Mouse (Mus musculus) midbrain, postnatal 0 days (tissue): ENCODE data around the gene Fen1. TPM values are rescaled to one million over a fixed set of nuclear protein-coding genes. Genes with fewer than 3 reads are reported as not detected.

Source experiments
- ATAC-seq: fragments of 200-750 bp; cut with Nextera tagmentation; 2 replicates; pipeline ENCODE4 v1.8.0; 2017; ENCODE audit warnings: moderate number of reproducible peaks, mild to moderate bottlenecking, moderate TSS enrichment, moderate library complexity; ENCODE audit not compliant: low FRiP score
- DNase-seq: peaks from one replicate; pipeline ENCODE4 v3.0.0-alpha.2; 2015; ENCODE audit warnings: low spot score
- H3K27ac ChIP-seq: fragments of 300-500 bp; sonication (generic); 2 replicates; pipeline ENCODE4 v1.5.1; 2014; ENCODE audit warnings: low read depth, mild to moderate bottlenecking, low read length, mixed read lengths
- H3K27me3 ChIP-seq: fragments of 300-500 bp; sonication (generic); 2 replicates; pipeline ENCODE4 v1.6.1; 2014; ENCODE audit warnings: low read length, control low read depth, mixed read lengths; ENCODE audit not compliant: insufficient read depth
- H3K36me3 ChIP-seq: fragments of 300-500 bp; sonication (generic); 2 replicates; pipeline ENCODE4 v1.6.1; 2014; ENCODE audit warnings: low read length, control low read depth, mixed read lengths; ENCODE audit not compliant: insufficient read depth
- H3K4me1 ChIP-seq: fragments of 300-500 bp; sonication (generic); 2 replicates; pipeline ENCODE4 v1.6.1; 2014; ENCODE audit warnings: mild to moderate bottlenecking, control low read depth, antibody characterized with exemption, low read length, mixed read lengths; ENCODE audit not compliant: insufficient read depth
- H3K4me2 ChIP-seq: fragments of 300-500 bp; sonication (generic); 2 replicates; pipeline ENCODE4 v1.6.1; 2014; ENCODE audit warnings: low read depth, mild to moderate bottlenecking, low read length, mixed read lengths; ENCODE audit not compliant: poor library complexity, severe bottlenecking
- H3K4me3 ChIP-seq: fragments of 300-500 bp; sonication (generic); 2 replicates; pipeline ENCODE4 v1.5.1; 2014; ENCODE audit warnings: low read depth, mild to moderate bottlenecking, low read length, moderate library complexity
- H3K9ac ChIP-seq: fragments of 300-500 bp; sonication (generic); replicated peaks from 2 replicates; pipeline ENCODE4 v1.6.1; 2014; ENCODE audit warnings: mild to moderate bottlenecking, low read length, moderate library complexity, mixed read lengths; ENCODE audit not compliant: poor library complexity, severe bottlenecking
- H3K9me3 ChIP-seq: fragments of 300-500 bp; sonication (generic); 2 replicates; pipeline ENCODE4 v1.6.1; 2016; ENCODE audit warnings: low read length, control low read depth
- CTCF ChIP-seq: IDR thresholded peaks from 2 replicates; pipeline ENCODE4 v1.5.1; 2016; ENCODE audit warnings: antibody characterized with exemption, mild to moderate bottlenecking
- WGBS: fragments of 180-500 bp; shearing (Covaris S2); extraction: QIAGEN DNeasy Blood & Tissue Kit; methylation state at CpG from one replicate; pipeline ENCODE4 v1.1.7; 2014; 5-methylcytosine and 5-hydroxymethylcytosine counted together
- polyA plus RNA-seq: library from polyadenylated mRNA; unstranded; fragments of >200 nt; fragmentation: Nextera tagmentation; extraction: Ambion mirVana; gene quantifications from 2 replicates; pipeline ENCODE4 v1.2.1, GENCODE M21; 2015
- total RNA-seq: library from RNA; depleted of rRNA; stranded (reverse); fragments of >200 nt; gene quantifications from 2 replicates; pipeline ENCODE4 v1.2.3, GENCODE M21; 2014

Fen1 gene
- total and polyA plus RNA-seq, 2 experiments from 2014 or later: 19.8 to 20.5 TPM

DNA sequence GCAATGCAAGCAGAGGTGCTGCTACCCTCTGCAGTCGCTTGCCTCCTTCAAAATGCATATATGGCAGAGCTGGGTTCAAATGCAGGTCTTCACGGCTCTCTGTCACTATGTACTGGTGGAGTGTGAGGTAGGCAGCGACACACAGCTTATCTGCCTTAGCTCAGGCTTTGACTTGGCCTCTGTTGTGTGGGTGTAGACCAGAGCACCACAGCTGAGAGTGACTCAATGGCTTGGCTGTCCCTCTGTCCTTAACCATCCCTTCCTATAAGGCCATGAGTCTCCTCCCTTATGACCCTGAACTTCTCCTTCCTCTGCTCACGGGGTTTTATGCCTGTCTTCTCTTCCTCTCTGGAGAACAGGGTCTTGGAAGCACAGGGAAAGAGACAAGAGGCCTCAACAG, 6.9 kb upstream of the Fen1 start:
- Histone ChIP-seq H3K36me3 (peaks cover 44% of the 10 kb centered on the region), H3K9me3 (no peaks in the 10 kb centered on the region), H3K4me3 (no peak overlapping the region), H3K27me3 (no peaks in the 10 kb centered on the region), H3K27ac (no peak overlapping the region), H3K4me1 (no peaks in the 10 kb centered on the region), H3K4me2 (no peak overlapping the region), H3K9ac (no peak overlapping the region)
- DNase-seq (no peak), ATAC-seq (no peak)
- WGBS: 89% methylated on average over 4 of the region's 4 CpGs
- no peak for TF ChIP-seq CTCF

DNA sequence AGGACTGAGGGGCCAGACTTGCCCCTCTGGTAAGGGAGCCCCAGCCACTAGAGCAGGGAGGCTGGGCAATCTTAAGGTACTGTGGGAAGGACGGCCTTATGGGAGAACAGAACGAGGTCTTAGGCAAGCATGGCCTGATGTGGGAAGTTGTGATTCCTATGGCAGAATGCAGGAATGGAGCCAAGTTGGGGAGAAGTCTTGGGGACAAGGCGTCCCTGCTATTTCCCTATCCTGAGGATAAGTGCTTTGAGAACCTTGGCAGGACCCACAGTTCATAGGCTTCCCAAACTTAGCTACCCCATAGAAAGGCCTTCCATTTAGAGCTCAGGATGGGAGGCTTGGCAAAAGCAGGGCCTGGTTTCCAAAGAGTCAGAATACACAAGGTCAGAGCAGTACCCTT, 4.9 kb upstream of the Fen1 start:
- Histone ChIP-seq H3K4me2 (no peak overlapping the region), H3K9me3 (no peaks in the 10 kb centered on the region), H3K4me1 (peaks cover 7% of the 10 kb centered on the region; the same call in 1 of the 2 replicates), H3K4me3 (no peak overlapping the region), H3K36me3 (peaks cover 44% of the 10 kb centered on the region), H3K27ac (no peak overlapping the region), H3K9ac (no peak overlapping the region), H3K27me3 (no peaks in the 10 kb centered on the region)
- 89% methylated on average over 3 of the region's 3 CpGs for whole genome bisulfite sequencing
- no peak for DNase-seq
- no peak for TF ChIP-seq CTCF
- ATAC-seq: no peak

DNA sequence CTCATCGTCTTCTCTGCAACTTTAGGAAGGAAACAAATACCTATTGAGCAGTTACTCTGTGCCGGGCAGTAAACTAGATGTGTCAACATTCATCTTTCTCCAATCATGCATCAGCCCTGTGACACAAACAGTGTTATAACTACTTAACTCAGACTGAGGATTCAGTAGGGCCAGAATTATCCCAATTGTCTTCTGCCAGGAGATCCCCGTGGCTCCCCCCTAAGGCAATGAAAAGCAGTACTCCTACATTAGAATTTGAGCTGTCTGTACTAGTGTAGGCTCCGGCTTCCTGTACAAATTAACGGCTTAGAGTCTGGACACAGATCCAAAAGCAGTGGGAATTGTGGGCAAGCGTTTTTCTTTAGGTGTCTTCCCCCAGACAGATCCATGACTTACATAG, 1.1 kb upstream of the Fen1 start:
- Histone ChIP-seq H3K36me3 (peaks cover 38% of the 10 kb centered on the region), H3K9ac (no peak overlapping the region; the same call in 1 of the 2 replicates), H3K27me3 (no peaks in the 10 kb centered on the region), H3K9me3 (no peaks in the 10 kb centered on the region), H3K4me3 (peak overlapping the region; percentile 80; the same call in 1 of the 2 replicates), H3K4me1 (peaks cover 10% of the 10 kb centered on the region; the same call in 1 of the 2 replicates), H3K27ac (no peak overlapping the region), H3K4me2 (peak overlapping the region; percentile 85)
- ATAC-seq: no peak
- WGBS: 70% methylated on average over 6 of the region's 6 CpGs
- TF ChIP-seq CTCF: no peak
- DNase-seq: no peak

DNA sequence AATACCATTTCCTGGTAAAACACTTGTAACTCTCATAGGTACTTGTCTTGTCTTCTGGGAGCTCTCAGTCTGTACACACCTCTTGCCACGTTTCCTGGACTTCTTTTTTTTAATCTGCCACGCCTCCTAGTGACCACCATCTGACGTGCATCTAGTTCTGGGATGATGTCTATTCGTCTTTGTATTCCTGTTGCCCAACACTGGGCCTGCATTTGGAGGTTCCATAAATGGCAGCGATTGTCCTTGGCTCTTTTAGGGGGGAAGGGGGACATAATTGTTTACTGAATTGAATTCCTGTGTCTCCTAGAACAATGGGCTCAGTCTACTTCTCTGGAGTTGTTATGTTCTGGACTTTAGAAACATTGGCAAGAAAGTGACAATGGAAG, 640 bp upstream of the Fen1 start:
- H3K9me3 ChIP-seq: no peaks in the 10 kb centered on the region
- peaks cover 38% of the 10 kb centered on the region for H3K36me3 ChIP-seq
- ATAC-seq: peak; percentile 59
- peaks cover 10% of the 10 kb centered on the region; the same call in 1 of the 2 replicates for H3K4me1 ChIP-seq
- peak; percentile 62 for DNase-seq
- 3% methylated on average over 5 of the region's 5 CpGs for WGBS
- peak overlapping the region; percentile 70 for H3K9ac ChIP-seq
- TF ChIP-seq CTCF: peak; percentile 64
- H3K27ac ChIP-seq: peak overlapping the region; percentile 71
- H3K4me2 ChIP-seq: peak overlapping the region; percentile 85
- peak overlapping the region; percentile 80 for H3K4me3 ChIP-seq
- H3K27me3 ChIP-seq: no peaks in the 10 kb centered on the region

DNA sequence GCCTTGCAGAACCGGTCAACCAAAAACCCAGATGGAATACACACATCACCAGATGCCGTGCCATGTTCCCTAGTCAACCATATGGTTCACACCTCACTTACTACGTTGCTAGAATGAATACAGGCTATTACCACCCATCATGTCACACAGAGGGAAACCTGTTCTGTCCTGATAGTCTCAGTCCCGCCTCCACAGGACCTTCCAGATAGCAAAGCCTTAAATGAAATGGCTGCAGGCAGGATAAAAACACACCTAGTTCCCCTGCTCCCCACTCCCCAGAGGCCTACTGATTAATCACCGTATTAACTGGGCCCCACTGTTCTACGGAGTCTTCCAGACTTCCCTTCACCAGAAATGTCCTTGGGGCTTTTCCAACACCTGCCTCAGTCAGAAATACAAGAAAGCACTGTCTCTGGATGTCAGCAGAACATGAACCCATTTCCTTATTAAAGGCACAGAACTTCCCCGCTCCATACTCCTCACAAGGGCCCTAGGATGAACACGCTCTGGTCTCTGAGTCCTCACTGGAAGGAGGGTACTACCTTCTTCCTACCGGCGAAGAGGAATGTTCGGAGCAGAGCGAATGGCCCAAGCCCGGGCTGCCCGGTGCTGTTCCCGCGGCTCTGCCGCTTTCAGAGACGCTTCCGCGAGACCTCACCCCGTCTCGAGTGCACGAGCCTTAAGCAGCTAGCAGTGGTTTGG, 672 bp downstream of the Fen1 start:
- Histone ChIP-seq H3K27ac (peak overlapping the region; percentile 71), H3K9me3 (no peaks in the 10 kb centered on the region), H3K36me3 (peaks cover 32% of the 10 kb centered on the region), H3K4me2 (peak overlapping the region; percentile 85), H3K4me1 (peaks cover 10% of the 10 kb centered on the region; the same call in 1 of the 2 replicates), H3K9ac (peak overlapping the region; percentile 70), H3K4me3 (peak overlapping the region; percentile 80), H3K27me3 (no peaks in the 10 kb centered on the region)
- ATAC-seq: peak; percentile 1; the same call in 1 of the 2 replicates
- no peak for DNase-seq
- no peak for TF ChIP-seq CTCF
- 4% methylated on average over 23 of the region's 23 CpGs for WGBS

DNA sequence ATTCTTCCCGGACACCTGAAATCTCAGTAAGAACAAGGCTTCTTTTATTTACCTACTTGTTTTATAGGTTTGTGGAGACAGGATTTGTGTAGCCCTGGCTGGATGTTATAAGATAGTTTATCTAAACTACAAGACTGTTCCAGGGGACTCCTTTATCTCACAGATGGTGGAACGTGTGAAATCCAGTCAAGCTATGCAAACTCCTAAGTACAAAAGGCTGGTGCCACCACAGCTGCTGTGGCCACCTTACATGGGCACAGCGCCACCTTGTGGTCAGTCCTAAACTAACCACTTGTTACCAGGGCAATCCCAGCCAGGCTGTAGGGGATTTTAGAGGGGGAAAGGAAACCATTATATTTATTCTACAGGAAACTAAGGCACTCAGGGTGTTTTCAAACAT, 5.2 kb downstream of the Fen1 start:
- no peaks in the 10 kb centered on the region for H3K27me3 ChIP-seq
- no peak overlapping the region for H3K4me3 ChIP-seq
- WGBS: 31% methylated on average over 3 of the region's 3 CpGs
- TF ChIP-seq CTCF: peak; percentile 94
- H3K9me3 ChIP-seq: no peaks in the 10 kb centered on the region
- H3K9ac ChIP-seq: no peak overlapping the region
- no peak overlapping the region for H3K4me2 ChIP-seq
- DNase-seq: peak; percentile 94
- no peak overlapping the region for H3K27ac ChIP-seq
- peaks cover 48% of the 10 kb centered on the region for H3K36me3 ChIP-seq
- peaks cover 4% of the 10 kb centered on the region; the same call in 1 of the 2 replicates for H3K4me1 ChIP-seq
- peak; percentile 57; the same call in 1 of the 2 replicates for ATAC-seq
